Mouse (Mus musculus) intestine, postnatal 0 days (tissue): ENCODE data around the gene Ndufa1. TPM values are rescaled to one million over a fixed set of nuclear protein-coding genes. Genes with fewer than 3 reads are reported as not detected.
A peak's percentile ranks its signal among the peaks of the same experiment; 100 is the strongest.
"Not testable (repeated sequence)": the region's sequence is repeated elsewhere in the genome, so short reads cannot be mapped to it uniquely, and the experiment has no call there.

Experiments used
- ATAC-seq: fragments of 200-750 bp; cut with Nextera tagmentation; 2 replicates; pipeline ENCODE4 v1.8.0; 2017; ENCODE audit warnings: mild to moderate bottlenecking, moderate TSS enrichment, moderate library complexity
- H3K27ac ChIP-seq: fragments of 300-500 bp; sonication (generic); 2 replicates; pipeline ENCODE4 v1.5.1; 2014; ENCODE audit warnings: mild to moderate bottlenecking, low read depth, low read length, moderate library complexity
- H3K27me3 ChIP-seq: fragments of 300-500 bp; sonication (generic); replicated peaks from 2 replicates; pipeline ENCODE4 v1.6.1; 2014; ENCODE audit warnings: low read length, mixed read lengths; ENCODE audit not compliant: control insufficient read depth, insufficient read depth
- H3K36me3 ChIP-seq: fragments of 300-500 bp; sonication (generic); 2 replicates; pipeline ENCODE4 v1.6.1; 2014; ENCODE audit warnings: mild to moderate bottlenecking, moderate library complexity; ENCODE audit not compliant: control insufficient read depth, insufficient read depth
- H3K4me1 ChIP-seq: fragments of 300-500 bp; sonication (generic); replicated peaks from 2 replicates; pipeline ENCODE4 v1.6.1; 2014; ENCODE audit warnings: antibody characterized with exemption, low read length, mixed read lengths; ENCODE audit not compliant: control insufficient read depth, insufficient read depth
- H3K4me2 ChIP-seq: fragments of 300-500 bp; sonication (generic); replicated peaks from 2 replicates; pipeline ENCODE4 v1.6.1; 2014; ENCODE audit warnings: low read depth, mild to moderate bottlenecking, moderate library complexity
- H3K4me3 ChIP-seq: fragments of 300-500 bp; sonication (generic); 2 replicates; pipeline ENCODE4 v1.5.1; 2014; ENCODE audit warnings: low read depth, low read length
- H3K9ac ChIP-seq: fragments of 300-500 bp; sonication (generic); 2 replicates; pipeline ENCODE4 v1.6.1; 2014; ENCODE audit warnings: mild to moderate bottlenecking, low read depth, low read length
- H3K9me3 ChIP-seq: fragments of 300-500 bp; sonication (generic); 2 replicates; pipeline ENCODE4 v1.6.1; 2016; ENCODE audit warnings: mixed run types; ENCODE audit not compliant: control insufficient read depth
- CTCF ChIP-seq: sonication (generic); IDR thresholded peaks from 2 replicates; pipeline ENCODE4 v1.5.1; 2016; ENCODE audit warnings: low read depth, mild to moderate bottlenecking, control low read depth, antibody characterized with exemption, moderate library complexity
- WGBS: fragments of 180-500 bp; shearing (Covaris S2); extraction: QIAGEN DNeasy Blood & Tissue Kit; methylation state at CpG from one replicate; pipeline ENCODE4 v1.1.7; 2014; 5-methylcytosine and 5-hydroxymethylcytosine counted together
- polyA plus RNA-seq: library from polyadenylated mRNA; unstranded; fragments of >200 nt; fragmentation: Nextera tagmentation; extraction: Ambion mirVana; gene quantifications from 2 replicates; pipeline ENCODE4 v1.2.1, GENCODE M21; 2015

Ndufa1 gene
- 676 and 731 TPM in 2 replicates for polyA plus RNA-seq

DNA sequence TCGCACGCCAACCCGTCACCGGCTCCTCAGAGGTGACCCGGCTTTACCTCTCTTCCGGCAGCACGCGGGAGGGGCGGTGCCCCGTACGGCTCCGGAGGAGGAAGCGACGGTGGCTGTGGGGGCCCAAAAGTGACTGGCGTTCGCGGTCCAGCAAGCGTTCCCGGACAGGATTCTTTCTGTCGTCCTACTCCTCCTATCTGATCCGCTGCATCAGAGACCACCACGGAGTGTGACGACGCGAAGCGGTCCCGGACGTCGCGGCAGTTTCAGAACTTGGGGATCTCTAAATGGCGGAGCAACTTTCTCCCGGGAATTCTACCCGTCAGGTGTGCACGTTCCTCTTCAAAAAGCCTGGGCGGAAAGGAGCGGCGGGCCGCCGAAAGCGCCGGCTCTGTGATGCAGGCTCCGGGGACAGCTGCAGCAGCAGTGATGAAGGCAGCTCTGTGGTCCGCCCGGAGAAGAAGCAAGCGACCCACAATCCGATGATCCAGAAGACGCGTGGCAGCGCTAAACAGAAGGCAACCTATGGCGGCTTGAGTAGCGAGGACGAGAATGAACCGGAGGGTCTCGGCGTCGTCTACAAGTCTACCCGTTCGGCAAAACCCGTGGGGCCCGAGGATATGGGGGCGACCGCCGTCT, at the start of gene Ndufa1, which contains the start of gene Rnf113a1:
TSS of gene Ndufa1 (minus strand) at position 59 of the 639 bp plus-strand sequence.
TSS of gene Rnf113a1 (plus strand) at position 141 of the 639 bp plus-strand sequence.
- no peaks in the 10 kb centered on the region for H3K36me3 ChIP-seq
- no peaks in the 10 kb centered on the region for H3K4me1 ChIP-seq
- no peak for TF ChIP-seq CTCF
- no peaks in the 10 kb centered on the region for H3K27me3 ChIP-seq
- H3K27ac ChIP-seq: peak within 1 kb of the TSS; percentile 41; the same call in 1 of the 2 replicates
- H3K9ac ChIP-seq: peak within 1 kb of the TSS; percentile 31; the same call in 1 of the 2 replicates
- peak within 1 kb of the TSS; percentile 56 for H3K4me3 ChIP-seq
- H3K9me3 ChIP-seq: no peaks in the 10 kb centered on the region
- peak within 1 kb of the TSS; percentile 67 for H3K4me2 ChIP-seq
- ATAC-seq: peak; percentile 87
- WGBS: 16% methylated on average over 63 of the region's 63 CpGs

DNA sequence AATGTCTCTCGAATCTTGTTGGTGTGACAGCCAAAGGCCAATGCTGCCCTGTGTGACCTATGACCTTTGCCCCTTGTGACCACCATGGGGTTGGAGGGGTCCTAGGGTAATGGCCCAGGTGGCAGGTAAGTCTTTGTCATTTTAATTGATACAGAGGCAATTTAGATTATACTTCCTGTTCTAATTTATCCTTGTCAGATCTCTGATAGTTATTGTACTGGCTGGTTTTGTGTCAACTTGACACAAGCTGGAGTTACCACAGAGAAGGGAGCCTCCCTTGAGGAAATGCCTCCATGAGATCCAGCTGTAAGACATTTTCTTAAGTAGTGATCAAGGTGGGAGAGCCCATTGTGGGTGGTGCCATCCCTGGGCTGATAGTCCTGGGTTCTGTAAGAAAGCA, 31.2 kb upstream of the Ndufa1 start, which contains the start of gene Rhox1:
TSS of gene Rhox1 (minus strand) at position 101 of the 400 bp plus-strand sequence.
- not testable (repeated sequence) for H3K9ac ChIP-seq, H3K9me3 ChIP-seq, H3K4me3 ChIP-seq, H3K36me3 ChIP-seq, H3K27ac ChIP-seq, H3K4me2 ChIP-seq, H3K4me1 ChIP-seq, H3K27me3 ChIP-seq, ATAC-seq
- 75% methylated on average over 1 of the region's 1 CpGs for WGBS

DNA sequence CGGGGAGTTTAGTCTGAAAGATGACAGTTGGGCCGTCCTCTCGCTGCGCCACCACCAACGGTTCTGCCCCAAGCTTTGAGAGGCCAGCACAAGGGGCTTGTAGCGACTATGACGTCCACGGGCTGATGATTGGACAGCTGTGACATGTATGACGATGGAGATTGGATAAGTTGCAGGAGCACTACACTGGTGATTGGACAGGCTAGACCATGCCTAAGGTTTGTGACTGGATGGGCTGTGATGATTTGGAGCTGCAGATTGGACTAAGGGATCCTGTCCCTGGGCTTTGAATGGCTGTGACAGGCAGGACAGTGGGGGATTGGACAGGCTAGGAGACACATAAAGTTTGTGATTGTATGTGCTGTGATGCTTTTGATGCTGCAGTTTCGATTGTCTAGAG, 20.0 kb upstream of the Ndufa1 start, which contains the start of gene Gm9:
TSS of gene Gm9 (minus strand) at position 101 of the 400 bp plus-strand sequence.
- H3K4me1 ChIP-seq: no peaks in the 10 kb centered on the region
- TF ChIP-seq CTCF: no peak
- H3K9ac ChIP-seq: no peak within 1 kb of the TSS
- no peaks in the 10 kb centered on the region for H3K27me3 ChIP-seq
- 84% methylated on average over 10 of the region's 10 CpGs for WGBS
- H3K27ac ChIP-seq: no peak within 1 kb of the TSS
- ATAC-seq: no peak
- no peaks in the 10 kb centered on the region for H3K9me3 ChIP-seq
- no peaks in the 10 kb centered on the region for H3K36me3 ChIP-seq
- H3K4me3 ChIP-seq: no peak within 1 kb of the TSS
- no peak within 1 kb of the TSS for H3K4me2 ChIP-seq

DNA sequence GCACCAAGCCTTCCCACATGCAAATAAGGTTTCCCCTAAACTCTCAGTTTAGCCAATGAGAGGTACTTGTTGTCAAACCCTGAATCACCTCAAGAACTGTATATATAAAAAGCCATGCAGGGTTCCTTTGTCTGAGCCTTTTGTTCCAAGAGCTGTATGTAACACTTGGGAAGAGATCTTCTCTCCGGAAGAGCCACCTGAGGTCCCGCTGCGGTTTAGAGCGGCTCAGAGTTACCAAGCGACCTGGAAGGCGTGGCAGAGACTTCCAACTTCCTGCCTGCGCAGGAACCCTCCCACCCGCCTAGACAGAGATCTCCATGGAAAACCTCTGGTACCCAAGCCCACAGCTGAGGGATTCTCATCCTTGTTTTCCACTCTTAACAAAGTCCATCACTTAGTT, 7.7 kb upstream of the Ndufa1 start:
- WGBS: 71% methylated on average over 8 of the region's 8 CpGs
- no peaks in the 10 kb centered on the region for H3K36me3 ChIP-seq
- no peak overlapping the region for H3K27ac ChIP-seq
- ATAC-seq: no peak
- no peak overlapping the region for H3K9ac ChIP-seq
- no peak for TF ChIP-seq CTCF
- H3K9me3 ChIP-seq: no peaks in the 10 kb centered on the region
- no peaks in the 10 kb centered on the region for H3K4me1 ChIP-seq
- H3K27me3 ChIP-seq: no peaks in the 10 kb centered on the region
- no peak overlapping the region for H3K4me2 ChIP-seq
- H3K4me3 ChIP-seq: no peak overlapping the region

DNA sequence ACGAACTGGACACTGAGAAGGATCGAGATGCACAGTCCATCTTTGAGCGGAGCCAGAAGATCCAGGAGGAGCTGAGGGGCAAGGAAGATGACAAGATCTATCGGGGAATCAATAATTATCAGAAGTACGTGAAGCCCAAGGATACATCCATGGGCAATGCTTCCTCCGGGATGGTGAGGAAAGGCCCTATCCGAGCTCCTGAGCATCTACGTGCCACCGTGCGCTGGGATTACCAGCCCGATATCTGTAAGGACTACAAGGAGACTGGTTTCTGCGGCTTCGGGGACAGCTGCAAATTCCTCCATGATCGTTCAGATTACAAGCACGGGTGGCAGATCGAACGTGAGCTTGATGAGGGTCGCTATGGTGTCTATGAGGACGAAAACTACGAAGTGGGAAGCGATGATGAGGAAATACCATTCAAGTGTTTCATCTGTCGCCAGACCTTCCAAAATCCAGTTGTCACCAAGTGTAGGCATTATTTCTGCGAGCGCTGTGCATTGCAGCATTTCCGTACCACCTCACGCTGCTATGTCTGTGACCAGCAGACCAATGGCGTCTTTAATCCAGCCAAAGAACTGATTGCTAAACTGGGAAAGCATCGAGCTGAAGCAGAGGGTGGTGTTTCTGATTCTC, 899 bp upstream of the Ndufa1 start:
- no peak overlapping the region for H3K27ac ChIP-seq
- H3K4me3 ChIP-seq: peak overlapping the region; percentile 56
- 32% methylated on average over 28 of the region's 28 CpGs for WGBS
- H3K27me3 ChIP-seq: no peaks in the 10 kb centered on the region
- peak; percentile 16; the same call in 1 of the 2 replicates for ATAC-seq
- no peaks in the 10 kb centered on the region for H3K9me3 ChIP-seq
- H3K4me2 ChIP-seq: peak overlapping the region; percentile 67
- no peak for TF ChIP-seq CTCF
- no peaks in the 10 kb centered on the region for H3K36me3 ChIP-seq
- no peaks in the 10 kb centered on the region for H3K4me1 ChIP-seq
- no peak overlapping the region for H3K9ac ChIP-seq

DNA sequence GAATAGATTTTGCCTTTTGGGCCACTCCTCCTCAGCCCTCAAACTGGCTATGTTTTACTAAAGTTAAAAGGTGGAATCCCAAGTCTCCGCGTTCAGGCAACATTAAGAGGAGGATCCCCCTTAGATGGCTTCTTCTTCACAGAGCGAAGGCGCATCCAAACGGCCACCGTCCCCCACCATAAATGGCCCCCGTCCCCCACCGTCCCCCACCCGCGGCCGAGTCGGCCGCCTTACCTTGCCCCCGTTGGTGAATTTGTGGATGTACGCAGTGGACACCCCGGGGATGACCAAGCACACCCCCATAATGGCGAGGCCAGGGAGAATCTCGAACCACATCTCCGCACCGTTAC, 233 bp downstream of the Ndufa1 start:
- 25% methylated on average over 20 of the region's 20 CpGs for WGBS
- peak overlapping the region; percentile 67 for H3K4me2 ChIP-seq
- no peaks in the 10 kb centered on the region for H3K4me1 ChIP-seq
- no peaks in the 10 kb centered on the region for H3K27me3 ChIP-seq
- H3K9me3 ChIP-seq: no peaks in the 10 kb centered on the region
- peak overlapping the region; percentile 56 for H3K4me3 ChIP-seq
- H3K36me3 ChIP-seq: no peaks in the 10 kb centered on the region
- ATAC-seq: no peak
- TF ChIP-seq CTCF: no peak
- peak overlapping the region; percentile 31; the same call in 1 of the 2 replicates for H3K9ac ChIP-seq
- no peak overlapping the region for H3K27ac ChIP-seq

DNA sequence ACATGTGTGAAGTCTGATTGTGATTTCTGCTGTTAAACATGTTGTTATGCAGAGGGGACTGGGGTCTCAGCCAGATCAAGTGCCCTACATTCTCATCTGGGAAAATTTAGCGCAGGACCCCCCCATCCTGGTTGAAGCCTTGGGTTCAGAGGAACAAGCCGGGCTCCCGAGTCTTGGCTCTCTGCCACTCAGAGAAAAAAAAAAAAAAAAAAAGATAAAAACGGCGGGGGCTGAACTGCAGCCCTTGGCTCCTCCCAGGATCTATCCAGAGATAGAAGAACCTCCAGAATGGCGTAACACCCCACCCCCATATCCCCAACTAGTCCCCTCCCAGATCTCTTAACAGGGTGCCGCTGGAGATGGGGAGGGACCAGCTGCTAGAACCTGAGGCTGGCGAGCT, 6.6 kb downstream of the Ndufa1 start:
- H3K27me3 ChIP-seq, H3K4me1 ChIP-seq, H3K27ac ChIP-seq, H3K9me3 ChIP-seq, H3K4me2 ChIP-seq, H3K9ac ChIP-seq, ATAC-seq, H3K4me3 ChIP-seq, H3K36me3 ChIP-seq: not testable (repeated sequence)
- WGBS: 63% methylated on average over 8 of the region's 8 CpGs
